Mouse (Mus musculus) spleen, postnatal 10 days (tissue): Measurements from ENCODE around the gene Gcc1.

Experiments
- DNase-seq, 2 experiments: peaks; one replicate each; pipeline ENCODE4 v3.0.0; 2021 to 2022; ENCODE audit warnings: low spot score in 2 of 2

Gcc1 gene

DNA sequence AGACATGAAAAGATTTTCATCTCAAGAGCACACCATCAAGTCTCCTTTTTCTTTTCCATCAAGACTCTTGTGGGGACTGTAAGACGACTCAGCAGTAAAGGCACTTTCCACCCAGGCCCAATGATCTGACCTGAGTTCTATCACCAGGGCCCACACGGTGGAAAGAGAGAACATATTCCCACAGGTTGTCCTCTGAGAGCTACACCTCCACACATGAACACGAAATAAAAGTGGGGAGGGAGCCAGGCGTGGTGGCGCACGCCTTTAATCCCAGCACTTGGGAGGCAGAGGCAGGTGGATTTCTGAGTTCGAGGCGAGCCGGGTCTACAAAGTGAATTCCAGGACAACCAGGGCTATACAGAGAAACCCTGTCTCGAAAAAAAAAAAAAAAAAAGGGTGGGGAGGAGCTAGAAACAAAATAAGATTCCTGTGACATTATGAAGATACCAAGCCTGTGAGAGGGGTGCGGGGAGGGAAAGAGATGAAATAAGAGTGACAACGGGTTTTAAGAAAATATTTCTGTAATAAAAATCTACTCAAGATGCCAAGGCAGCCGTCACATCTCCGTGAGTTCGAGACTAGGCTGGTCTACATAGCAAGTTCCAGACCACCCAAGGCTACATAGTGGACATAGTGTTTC is 5.4 kb downstream of the Gcc1 start:
- DNase-seq, result no peak

DNA sequence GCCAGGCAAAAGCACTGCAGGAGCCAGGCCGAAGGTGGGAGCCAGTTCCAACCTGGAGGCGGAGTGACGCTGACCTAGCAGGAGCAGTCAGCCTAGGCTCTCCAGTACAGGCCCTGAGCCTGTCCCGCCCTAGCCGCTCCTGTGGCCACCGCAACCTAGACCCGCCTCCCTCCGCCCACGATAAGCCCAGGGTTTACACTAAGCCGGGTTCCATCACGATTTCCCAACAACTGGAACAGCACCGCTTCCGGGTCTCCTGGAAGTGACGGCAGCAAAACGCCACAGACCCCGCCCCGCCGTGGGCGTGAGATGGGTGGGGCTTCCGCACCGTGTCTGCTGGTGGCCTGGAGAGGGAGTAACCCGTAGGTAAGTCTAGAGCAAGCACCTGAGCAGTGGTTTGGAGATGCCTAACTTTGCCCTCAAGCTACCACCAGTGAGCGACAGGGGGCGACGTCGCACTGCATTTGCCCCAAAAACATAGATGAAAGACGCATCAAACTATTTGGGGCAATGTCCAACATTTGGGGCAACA is 6.7 kb downstream of the Gcc1 start:
- peak; percentile 95 to 96 for DNase-seq

DNA sequence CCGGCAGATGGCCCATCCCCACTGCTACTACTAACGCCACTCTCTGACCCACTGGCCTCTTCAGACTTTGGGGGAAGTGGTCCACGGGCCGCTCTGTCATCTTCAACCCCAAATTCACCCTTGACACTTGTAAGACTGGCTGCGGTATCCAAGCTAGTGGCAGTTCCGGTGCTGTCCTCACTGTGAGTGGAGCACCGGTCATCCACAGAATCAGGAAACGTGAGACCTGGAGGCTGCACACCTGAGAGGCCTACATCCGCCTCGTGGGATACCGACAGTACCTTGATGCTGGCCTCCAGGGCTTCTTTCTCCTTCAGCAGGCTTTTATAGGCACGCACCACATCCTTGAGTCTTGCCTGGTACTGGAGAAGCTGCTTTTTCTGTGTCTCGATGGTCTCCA is 7.3 kb downstream of the Gcc1 start:
- DNase-seq, result peak in 1 of 2 experiments; percentile 31

DNA sequence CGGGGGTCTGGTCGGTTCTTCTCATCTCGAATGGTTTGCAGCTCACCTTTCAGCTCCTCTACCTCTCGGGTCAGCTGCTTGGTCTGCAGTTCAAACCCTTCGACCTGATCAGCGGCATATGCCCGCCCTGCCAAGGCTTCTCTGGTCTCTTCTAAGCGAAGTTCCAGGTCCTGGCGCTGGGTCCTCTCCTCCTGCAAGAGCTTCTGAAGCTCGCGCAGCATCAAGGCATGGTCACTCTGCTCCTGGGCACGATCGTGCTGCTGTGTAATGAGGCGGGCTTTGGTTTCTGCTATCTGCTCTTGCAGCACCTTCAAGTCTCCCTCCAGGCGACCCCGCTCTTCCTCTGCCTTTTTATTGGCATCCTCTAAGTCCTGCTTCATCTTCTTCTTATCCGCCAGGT is 7.8 kb downstream of the Gcc1 start:
- no peak for DNase-seq

DNA sequence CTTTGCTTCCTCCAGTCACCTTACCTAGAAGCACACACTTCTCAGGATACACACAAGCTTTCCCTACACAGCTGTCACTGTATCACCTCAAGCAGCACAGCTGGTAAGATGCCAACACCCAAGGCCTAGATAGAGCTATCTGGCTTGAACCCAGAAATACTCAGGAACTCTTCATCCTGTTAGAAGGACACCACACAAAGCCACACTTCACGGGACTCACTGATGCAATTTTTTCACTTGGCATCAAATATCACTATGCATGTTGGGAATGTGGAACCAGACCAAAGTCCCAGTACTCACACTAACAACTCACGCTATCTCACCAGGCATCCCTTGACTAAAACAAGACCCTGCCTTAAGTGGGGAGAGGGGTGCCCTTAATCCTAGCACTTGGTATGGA is 8.5 kb downstream of the Gcc1 start:
- DNase-seq, result no peak

DNA sequence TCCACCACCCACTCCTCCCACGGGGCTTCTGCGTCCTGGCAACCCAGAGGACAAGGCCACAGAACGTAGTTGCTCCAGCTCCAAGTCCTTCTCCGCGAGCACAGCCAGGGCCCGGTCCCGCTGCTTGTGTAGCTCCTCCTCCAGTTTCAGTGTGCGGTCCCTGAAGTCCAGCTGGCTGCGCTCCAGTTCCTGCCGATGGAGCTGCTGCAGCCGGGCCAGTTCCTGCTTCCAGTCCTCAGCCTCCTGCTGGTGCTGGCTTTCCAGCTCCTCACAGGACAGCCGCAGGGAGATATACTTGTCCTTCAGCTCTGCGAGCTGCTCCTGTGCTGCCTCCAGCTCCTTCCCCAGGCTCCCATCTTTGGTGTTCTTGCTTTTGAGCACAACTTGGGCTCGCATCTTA is 9.7 kb downstream of the Gcc1 start:
- no peak for DNase-seq

DNA sequence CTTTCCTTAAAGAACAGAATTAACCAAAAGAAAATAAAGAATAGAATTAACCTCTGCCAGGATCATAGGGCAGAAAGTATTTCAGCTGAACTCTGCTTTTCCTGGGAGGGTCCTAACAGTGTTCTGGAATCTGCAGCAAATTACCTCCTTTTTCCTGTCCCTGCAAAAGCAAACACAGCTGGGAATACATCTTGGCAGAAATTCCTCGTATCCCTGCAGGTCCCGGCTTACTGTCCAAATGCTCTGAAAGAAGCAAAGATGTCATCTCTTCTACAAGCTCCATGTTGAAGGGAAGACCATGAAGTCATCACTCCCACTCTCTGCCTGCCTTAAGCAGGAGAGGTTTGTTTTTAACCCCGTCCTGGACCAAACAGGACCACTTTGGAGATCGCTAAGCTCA is 11.2 kb downstream of the Gcc1 start:
- no peak for DNase-seq

DNA sequence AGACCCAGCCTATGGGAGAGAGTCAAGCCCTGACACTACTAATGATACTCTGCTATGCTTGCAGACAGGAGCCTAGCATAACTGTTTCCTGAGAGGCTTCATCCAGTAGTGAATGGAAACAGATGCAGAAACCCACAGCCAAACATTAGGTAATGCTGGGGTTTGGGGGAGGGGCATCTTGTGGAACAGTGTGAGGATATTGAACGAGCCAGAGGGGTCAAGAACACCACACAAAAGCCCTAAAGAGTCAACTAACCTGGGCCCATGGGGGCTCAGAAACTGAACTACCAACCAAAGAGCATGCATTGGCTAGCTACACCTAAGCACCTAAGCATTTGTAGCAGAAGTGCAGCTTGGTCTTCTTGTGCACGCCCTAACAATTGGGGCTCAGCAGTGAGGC is 17.0 kb downstream of the Gcc1 start:
- DNase-seq, result no peak

DNA sequence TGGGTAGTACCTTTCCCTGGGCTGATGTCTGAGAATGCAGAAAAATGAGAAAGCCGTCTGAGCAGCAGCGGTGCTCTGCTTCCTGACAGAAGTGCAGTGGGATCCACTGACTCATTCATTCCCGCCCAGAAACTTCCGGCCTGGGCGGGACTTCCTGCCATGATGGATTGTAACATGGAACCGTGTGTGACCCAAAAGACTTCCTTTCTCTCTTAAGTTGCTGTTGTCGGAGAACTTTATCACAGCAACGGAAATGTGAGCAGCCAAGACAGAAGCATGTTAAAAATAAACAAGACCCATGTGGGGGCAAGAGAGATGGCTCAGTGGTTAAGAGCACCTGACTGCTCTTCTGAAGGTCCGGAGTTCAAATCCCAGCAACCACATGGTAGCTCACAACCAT is 18.1 kb downstream of the Gcc1 start:
- no peak for DNase-seq

DNA sequence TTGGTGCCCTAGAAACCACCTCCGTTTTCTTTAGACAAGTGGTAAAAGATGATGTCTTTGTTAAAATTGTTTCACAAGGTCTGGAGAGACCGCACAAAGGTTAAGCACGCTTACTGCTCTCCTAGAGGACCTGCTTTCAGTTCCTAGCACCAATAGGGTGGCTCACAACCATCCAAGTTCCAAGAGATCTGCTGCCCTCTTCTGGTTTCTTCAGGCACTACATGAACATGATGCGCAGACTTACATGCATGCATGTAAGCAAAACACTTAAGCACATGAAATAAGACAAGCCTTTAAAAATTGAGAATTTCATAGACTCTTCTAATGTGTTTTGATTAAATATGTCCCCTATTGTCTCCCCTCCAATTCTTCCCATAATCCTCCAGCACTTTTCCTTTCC is 28.4 kb downstream of the Gcc1 start:
- no peak for DNase-seq

DNA sequence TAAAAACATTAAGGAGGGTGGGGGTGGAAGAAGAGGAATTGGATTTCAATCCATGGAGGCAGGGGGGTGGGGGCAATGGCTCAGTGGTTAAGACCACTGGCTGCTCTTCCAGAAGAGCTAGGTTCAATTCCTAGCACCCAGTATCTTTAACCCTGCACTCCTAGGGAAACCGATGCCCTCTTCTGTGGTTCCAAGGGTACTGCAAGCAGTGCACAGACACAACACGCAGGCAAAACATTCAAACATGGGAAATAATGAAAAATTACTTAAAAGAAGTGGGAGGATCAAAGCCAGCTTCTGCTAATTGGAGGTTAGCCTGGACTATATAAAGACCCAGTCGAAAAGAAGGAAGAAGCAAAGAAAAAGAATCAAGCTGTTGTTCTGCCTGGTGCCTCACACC is 29.5 kb downstream of the Gcc1 start:
- DNase-seq, result no peak

DNA sequence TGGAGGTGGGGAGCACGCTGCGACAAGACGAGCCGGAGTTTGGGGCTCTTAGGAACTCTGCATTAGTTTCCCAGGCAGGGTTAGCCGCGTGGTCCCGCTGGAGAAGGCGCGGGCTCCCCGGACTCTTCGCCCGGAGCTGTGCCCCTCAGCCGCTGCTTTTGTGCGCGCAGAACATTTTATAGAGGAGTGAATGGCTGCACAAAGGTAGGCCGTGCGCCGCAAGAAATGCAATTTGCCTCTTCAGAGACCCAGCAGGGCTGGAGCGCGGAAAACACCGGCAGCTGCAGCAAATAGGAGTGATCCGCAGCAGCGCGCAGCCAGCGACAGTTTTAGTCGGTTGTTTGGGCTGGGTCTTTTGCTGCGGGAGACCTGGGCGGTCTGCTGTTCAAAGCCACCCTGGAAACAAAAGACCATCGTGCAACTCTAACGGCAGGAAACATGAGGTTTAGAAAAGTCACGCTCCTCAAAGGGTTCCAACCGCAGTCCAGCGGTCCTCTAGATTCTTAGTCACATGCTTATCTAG is 30.4 kb downstream of the Gcc1 start, which contains the start of gene Zfp800:
TSS of gene Zfp800 (minus strand) at position 325 of the 523 bp plus-strand sequence.
- DNase-seq, result no peak

DNA sequence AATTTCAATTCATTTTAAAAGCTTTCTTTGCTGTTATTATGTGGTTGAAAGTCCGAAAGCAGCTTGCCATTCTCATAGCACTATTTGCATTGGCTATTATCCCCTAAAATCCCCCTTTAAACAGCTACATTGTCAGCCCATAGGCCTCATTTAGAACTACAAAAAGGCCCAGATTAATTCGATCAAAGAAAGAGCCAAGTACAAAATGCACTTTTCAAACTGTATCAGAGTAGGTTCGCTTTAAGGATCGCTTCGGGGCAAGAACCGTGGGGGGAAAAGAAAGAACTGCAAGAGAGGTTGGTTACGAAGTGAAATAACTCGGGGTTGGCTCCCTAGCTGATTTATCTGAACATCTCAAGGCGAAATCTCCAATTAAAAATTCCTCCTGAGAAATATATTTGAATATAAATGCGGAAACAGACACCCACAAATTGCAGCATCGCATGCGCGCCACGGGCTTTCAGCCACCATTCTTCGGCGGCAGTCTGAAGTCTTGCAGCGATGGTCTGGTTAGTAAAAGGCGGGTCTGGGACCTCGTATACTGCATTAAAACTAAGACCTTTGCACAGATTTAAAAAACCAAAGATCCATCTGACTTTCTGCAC is 31.2 kb downstream of the Gcc1 start:
- DNase-seq, result no peak

DNA sequence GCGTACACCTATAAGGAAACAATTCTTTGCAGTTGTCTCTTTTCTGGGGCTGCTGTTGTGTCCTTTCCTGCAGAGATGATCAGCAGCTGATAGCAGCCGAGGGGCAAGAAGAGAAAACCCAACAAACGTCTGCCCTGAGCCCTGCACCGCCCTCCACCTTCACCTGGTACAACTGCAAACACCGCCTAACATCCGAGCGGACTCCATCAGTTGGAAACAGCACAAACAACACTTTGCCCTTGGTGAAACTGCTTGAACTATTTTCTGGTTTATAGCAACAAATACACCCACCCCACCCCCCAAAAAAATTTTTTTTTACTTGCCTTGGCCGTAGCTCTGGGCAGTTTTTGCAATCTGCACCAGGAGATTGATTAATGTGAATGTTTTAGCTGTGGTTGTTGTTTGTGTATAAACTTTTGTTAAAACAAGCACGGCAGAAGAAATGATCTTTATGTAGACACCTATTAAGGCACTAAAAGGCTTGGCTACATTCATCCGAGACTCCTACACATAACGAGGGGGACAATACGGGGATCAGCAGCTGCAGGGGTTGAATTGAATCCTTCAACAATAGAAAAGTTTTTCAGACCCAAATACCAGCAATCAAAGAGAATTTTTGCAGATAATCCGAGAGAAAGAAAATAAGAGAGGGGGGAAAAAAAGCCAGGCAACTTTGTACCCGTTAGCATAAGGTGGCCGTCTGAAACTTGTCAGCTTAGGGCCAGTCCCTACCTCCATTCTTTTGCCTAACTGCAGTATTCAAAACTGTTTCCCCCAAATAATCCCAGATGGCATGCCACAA is 31.9 kb downstream of the Gcc1 start:
- DNase-seq, result no peak

DNA sequence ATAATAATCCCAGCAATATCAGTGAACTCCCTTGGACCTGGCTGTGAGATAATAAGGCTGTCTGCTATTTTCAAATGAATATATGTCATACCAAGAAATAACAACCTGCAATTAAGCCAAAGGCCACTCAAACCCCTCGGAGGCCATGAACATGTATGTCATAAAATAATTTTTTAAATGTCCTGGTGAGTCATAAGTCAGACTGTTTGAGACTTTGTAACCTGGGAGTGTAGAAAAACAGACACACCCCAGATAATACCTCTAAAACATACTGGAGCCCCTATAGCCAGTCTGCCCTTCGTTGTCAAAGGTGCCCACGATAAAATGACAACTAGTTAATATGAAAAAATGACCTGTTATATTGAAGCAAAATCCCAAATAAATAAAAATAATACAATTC is 39.2 kb downstream of the Gcc1 start:
- DNase-seq, result no peak

DNA sequence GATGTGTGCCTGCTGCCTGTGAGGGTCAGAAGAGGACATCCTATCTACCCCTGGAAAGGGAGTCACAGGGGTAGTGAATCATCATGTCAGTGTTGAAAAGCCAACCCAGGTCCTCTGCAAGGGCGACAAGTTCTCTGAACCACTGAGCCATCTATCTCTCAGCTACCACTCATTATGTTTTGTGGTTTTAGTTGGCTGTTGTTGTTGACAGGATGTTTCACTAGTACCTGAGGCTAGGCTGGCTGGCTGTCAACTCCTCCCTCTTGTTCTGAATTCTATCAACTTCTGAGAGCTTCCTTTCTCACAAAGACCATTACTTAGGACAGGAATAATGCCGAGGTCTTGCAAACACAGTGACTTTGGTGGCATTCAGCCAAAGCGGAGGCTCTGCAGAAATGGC is 43.0 kb downstream of the Gcc1 start:
- no peak for DNase-seq

DNA sequence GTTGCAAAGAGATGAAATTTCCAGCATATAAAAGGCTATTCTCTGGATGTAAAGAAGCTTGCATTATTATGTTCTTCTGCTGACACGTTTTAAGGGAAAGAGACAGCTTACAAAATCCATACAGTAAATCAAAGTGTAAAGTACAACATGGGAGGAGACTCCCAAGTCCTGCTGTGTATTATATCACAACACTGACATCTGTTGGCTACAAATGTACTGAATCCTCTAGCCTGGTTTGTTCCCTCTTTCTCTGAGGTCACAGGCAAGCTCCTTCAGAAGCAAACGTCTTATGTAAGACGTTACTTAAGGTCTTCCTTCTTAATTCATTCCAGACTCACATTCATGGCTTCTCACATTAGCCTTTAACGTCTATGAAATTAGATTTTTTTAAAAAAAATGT is 46.2 kb downstream of the Gcc1 start:
- DNase-seq, result no peak

DNA sequence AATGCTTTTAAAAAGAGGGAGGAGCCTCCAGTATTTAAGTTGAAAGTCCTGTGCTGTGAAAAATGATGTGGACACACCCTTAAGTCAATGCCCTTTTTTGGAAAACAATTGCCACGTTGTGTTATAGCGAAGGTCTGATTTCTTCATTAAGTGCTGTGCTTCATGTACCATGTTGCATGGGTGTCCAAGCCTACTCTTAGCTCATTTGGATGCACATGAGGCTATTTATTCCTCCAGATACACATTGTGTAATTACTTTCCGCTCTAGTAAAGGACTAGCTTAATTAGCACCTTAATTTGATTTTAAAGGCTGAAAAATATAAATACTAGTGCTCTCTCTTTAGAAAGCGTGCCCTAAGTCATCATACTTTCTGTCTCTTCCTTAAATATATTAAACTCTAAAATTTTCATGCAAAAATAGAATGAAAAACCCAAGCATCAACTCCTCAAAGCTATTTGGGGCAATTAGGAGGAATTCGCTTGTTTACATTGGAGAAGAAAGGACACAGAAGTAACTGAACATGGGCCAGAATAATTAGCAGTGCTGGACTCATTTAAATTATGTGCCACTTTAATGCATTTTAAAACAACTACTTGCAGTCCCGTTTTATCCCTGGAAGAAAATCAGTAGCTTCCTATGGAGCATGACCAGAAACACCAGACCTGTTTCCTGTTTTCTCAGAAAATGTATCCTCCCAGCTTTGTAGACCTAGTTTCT is 58.1 kb downstream of the Gcc1 start:
- DNase-seq, result no peak

DNA sequence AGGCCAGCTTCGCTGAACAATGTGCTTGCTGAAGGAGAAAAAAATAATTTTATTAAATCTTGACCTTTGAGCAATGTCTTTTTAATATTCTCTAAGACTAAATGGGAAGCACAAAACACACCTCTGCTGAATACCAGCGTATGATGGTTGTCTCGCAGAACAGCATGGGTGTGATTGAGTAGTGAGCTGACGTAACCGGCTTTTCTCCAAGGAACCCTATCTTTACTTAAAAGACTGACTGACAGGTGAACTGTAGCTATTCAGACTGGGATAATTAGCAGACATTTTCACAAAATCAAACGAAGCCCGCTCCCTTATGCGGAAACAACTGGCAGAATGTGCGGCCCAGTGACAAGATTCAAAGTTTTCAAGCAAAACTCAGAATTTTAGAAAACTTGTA is 60.6 kb downstream of the Gcc1 start:
- DNase-seq, result no peak
